Mouse (Mus musculus): Measurements from ENCODE around the gene Gsg1l.

The Gsg1l gene

GRCm38 (mm10) chr7:125900386-125901161, 181.6 kb downstream of the Gsg1l start:
- no peak for DNase-seq

GRCm38 (mm10) chr7:125899916-125900315, 182.3 kb downstream of the Gsg1l start:
- no peak for DNase-seq

GRCm38 (mm10) chr7:125899036-125899435, 183.2 kb downstream of the Gsg1l start:
- peak; percentile 34 for DNase-seq

GRCm38 (mm10) chr7:125897059-125897458, 185.2 kb downstream of the Gsg1l start:
- no peak for DNase-seq

GRCm38 (mm10) chr7:125893621-125894020, 188.6 kb downstream of the Gsg1l start:
- no peak for DNase-seq

GRCm38 (mm10) chr7:125888373-125888772, 193.8 kb downstream of the Gsg1l start:
- DNase-seq: peak; percentile 27

- no peak for DNase-seq
Observed at GRCm38 (mm10) chr7:125887761-125888160, 194.4 kb downstream of the Gsg1l start.

- DNase-seq: peak; percentile 82
Observed at GRCm38 (mm10) chr7:125887124-125887523, 195.1 kb downstream of the Gsg1l start.

- DNase-seq: no peak
Observed at GRCm38 (mm10) chr7:125886116-125886680, 196.0 kb downstream of the Gsg1l start.

GRCm38 (mm10) chr7:125883232-125883631, 199.0 kb downstream of the Gsg1l start:
- DNase-seq: no peak

GRCm38 (mm10) chr7:125878040-125878439, 204.2 kb downstream of the Gsg1l start:
- no peak for DNase-seq

GRCm38 (mm10) chr7:125873971-125874495, 208.2 kb downstream of the Gsg1l start:
- no peak for DNase-seq

- no peak for DNase-seq
Observed at GRCm38 (mm10) chr7:125872874-125873273, 209.3 kb downstream of the Gsg1l start.

GRCm38 (mm10) chr7:125872202-125872580, 210.0 kb downstream of the Gsg1l start:
- no peak for DNase-seq

GRCm38 (mm10) chr7:125871404-125872201, 210.6 kb downstream of the Gsg1l start:
- no peak for DNase-seq

- DNase-seq: no peak
Observed at GRCm38 (mm10) chr7:125868570-125868969, 213.6 kb downstream of the Gsg1l start.

GRCm38 (mm10) chr7:125865234-125865633, 217.0 kb downstream of the Gsg1l start:
- DNase-seq: peak; percentile 34

- DNase-seq: peak; percentile 33
Observed at GRCm38 (mm10) chr7:125864026-125864425, 218.2 kb downstream of the Gsg1l start.

- no peak for DNase-seq
Observed at GRCm38 (mm10) chr7:125860421-125860820, 221.8 kb downstream of the Gsg1l start.

GRCm38 (mm10) chr7:125859564-125859963, 222.6 kb downstream of the Gsg1l start:
- no peak for DNase-seq

GRCm38 (mm10) chr7:125847528-125847866, 234.7 kb downstream of the Gsg1l start:
- DNase-seq: no peak

GRCm38 (mm10) chr7:125846866-125847527, 235.2 kb downstream of the Gsg1l start:
- DNase-seq: no peak

GRCm38 (mm10) chr7:125845611-125846010, 236.6 kb downstream of the Gsg1l start:
- no peak for DNase-seq

All from kidney, postnatal 10 days (tissue).